Mouse (Mus musculus) CH12.LX (cell line): ENCODE results near the gene Nipal4. TPM values are rescaled to one million over a fixed set of nuclear protein-coding genes. Genes with fewer than 3 reads are reported as not detected.

Source experiments
- DNase-seq: peaks from one replicate; pipeline ENCODE4 v3.0.0-alpha.2; 2013; ENCODE audit errors: extremely low read depth
- H3K27ac ChIP-seq: 2 replicates; pipeline ENCODE4 v1.5.1; 2012; ENCODE audit warnings: low read depth, mild to moderate bottlenecking, control low read depth, moderate library complexity; ENCODE audit not compliant: insufficient read depth
- H3K27me3 ChIP-seq: replicated peaks from 2 replicates; pipeline ENCODE3; 2012; ENCODE audit warnings: inconsistent platforms
- H3K36me3 ChIP-seq, 2 experiments: replicated peaks in 1 of 2; 2 replicates each; pipeline versions ENCODE3 to v1.6.1; 2012; ENCODE audit warnings: inconsistent platforms in 1 of 2, low read length in 1 of 2, mild to moderate bottlenecking in 1 of 2, mixed read lengths in 1 of 2, moderate library complexity in 1 of 2; ENCODE audit not compliant: control insufficient read depth in 1 of 2, insufficient read depth in 1 of 2
- H3K4me1 ChIP-seq, 2 experiments: 2 replicates each; pipeline ENCODE4 v1.6.1; 2012; ENCODE audit warnings: inconsistent platforms in 1 of 2, moderate library complexity in 1 of 2; ENCODE audit not compliant: insufficient read depth in 2 of 2, control insufficient read depth in 1 of 2
- H3K4me2 ChIP-seq: 2 replicates; pipeline ENCODE4 v1.6.1; 2012; ENCODE audit warnings: low read depth, mild to moderate bottlenecking, control low read depth; ENCODE audit not compliant: poor library complexity, insufficient read depth, severe bottlenecking
- H3K4me3 ChIP-seq, 3 experiments: fragments of 150-350 bp in 1 of 3; sonication (generic) in 1 of 3; replicated peaks in 1 of 3; 2 replicates each; pipeline versions ENCODE3 to v1.5.1; 2011 to 2012; ENCODE audit warnings: low read depth in 2 of 3, low read length in 2 of 3, mild to moderate bottlenecking in 2 of 3, moderate library complexity in 2 of 3, control low read depth in 1 of 3, improper control_type of control experiment in 1 of 3, inconsistent platforms in 1 of 3, mixed read lengths in 1 of 3; ENCODE audit not compliant: poor library complexity in 1 of 3
- H3K79me2 ChIP-seq: replicated peaks from 2 replicates; pipeline ENCODE4 v1.6.1; 2012; ENCODE audit warnings: mild to moderate bottlenecking, moderate library complexity; ENCODE audit not compliant: control insufficient read depth, poor library complexity, insufficient read depth, severe bottlenecking; ENCODE audit errors: extremely low read depth
- H3K9ac ChIP-seq: 2 replicates; pipeline ENCODE4 v1.6.1; 2012; ENCODE audit warnings: low read depth, mild to moderate bottlenecking, control low read depth, moderate library complexity; ENCODE audit not compliant: insufficient read depth
- H3K9me3 ChIP-seq: replicated peaks from 2 replicates; pipeline ENCODE3; 2012; ENCODE audit warnings: low read length, inconsistent platforms, mixed read lengths
- E2F4 ChIP-seq: IDR thresholded peaks from 2 replicates; pipeline ENCODE4 v1.6.1; 2011; ENCODE audit warnings: low read depth, low read length, improper control_type of control experiment; ENCODE audit not compliant: insufficient replicate concordance
- ELF1 ChIP-seq: IDR thresholded peaks from 2 replicates; pipeline ENCODE4 v1.6.1; 2014; ENCODE audit warnings: low read depth, mild to moderate bottlenecking, inconsistent platforms, low read length, improper control_type of control experiment
- EP300 ChIP-seq: IDR thresholded peaks from 2 replicates; pipeline ENCODE4 v1.6.1; 2011; ENCODE audit warnings: low read length, improper control_type of control experiment
- ETS1 ChIP-seq: conservative IDR thresholded peaks from 2 replicates; pipeline ENCODE4 v1.6.1; 2012; ENCODE audit warnings: low read depth, mild to moderate bottlenecking, inconsistent platforms, low read length, improper control_type of control experiment, moderate library complexity
- HCFC1 ChIP-seq: IDR thresholded peaks from 2 replicates; pipeline ENCODE4 v1.6.1; 2012; ENCODE audit warnings: low read depth, mild to moderate bottlenecking, inconsistent platforms, low read length, improper control_type of control experiment
- IRF4 ChIP-seq: IDR thresholded peaks from 2 replicates; pipeline ENCODE4 v1.6.1; 2014; ENCODE audit warnings: low read depth, mild to moderate bottlenecking, inconsistent platforms, low read length, improper control_type of control experiment
- JUND ChIP-seq: conservative IDR thresholded peaks from 2 replicates; pipeline ENCODE4 v1.6.1; 2011; ENCODE audit warnings: low read depth, low read length, improper control_type of control experiment
- MAFK ChIP-seq: IDR thresholded peaks from 2 replicates; pipeline ENCODE4 v1.6.1; 2011; ENCODE audit warnings: low read length, improper control_type of control experiment; ENCODE audit not compliant: insufficient replicate concordance
- MAX ChIP-seq: IDR thresholded peaks from 2 replicates; pipeline ENCODE4 v1.6.1; 2011; ENCODE audit warnings: low read length, improper control_type of control experiment
- MEF2A ChIP-seq: IDR thresholded peaks from 2 replicates; pipeline ENCODE4 v1.6.1; 2014; ENCODE audit warnings: low read depth, mild to moderate bottlenecking, inconsistent platforms, low read length, improper control_type of control experiment, borderline replicate concordance
- MYC ChIP-seq: IDR thresholded peaks from 2 replicates; pipeline ENCODE4 v1.6.1; 2011; ENCODE audit warnings: low read depth, mild to moderate bottlenecking, improper control_type of control experiment, low read length
- NELFE ChIP-seq: IDR thresholded peaks from 2 replicates; pipeline ENCODE4 v1.6.1; 2011; ENCODE audit warnings: low read depth, low read length, improper control_type of control experiment
- RCOR1 ChIP-seq: conservative IDR thresholded peaks from 2 replicates; pipeline ENCODE4 v1.6.1; 2012; ENCODE audit warnings: low read depth, mild to moderate bottlenecking, inconsistent platforms, low read length, improper control_type of control experiment
- UBTF ChIP-seq: IDR thresholded peaks from 2 replicates; pipeline ENCODE4 v1.6.1; 2012; ENCODE audit warnings: low read depth, mild to moderate bottlenecking, inconsistent platforms, low read length, improper control_type of control experiment, moderate library complexity
- USF1 ChIP-seq: IDR thresholded peaks from 2 replicates; pipeline ENCODE4 v1.6.1; 2014; ENCODE audit warnings: low read depth, mild to moderate bottlenecking, inconsistent platforms, low read length, improper control_type of control experiment
- ZC3H11A ChIP-seq: IDR thresholded peaks from 2 replicates; pipeline ENCODE4 v1.6.1; 2012; ENCODE audit warnings: low read depth, mild to moderate bottlenecking, inconsistent platforms, low read length, improper control_type of control experiment
- ZNF384 ChIP-seq: IDR thresholded peaks from 2 replicates; pipeline ENCODE4 v1.6.1; 2012; ENCODE audit warnings: low read depth, low read length, improper control_type of control experiment, inconsistent platforms
- dilution Hi-C: fragments of 300-500 bp; cut with MboI; formaldehyde crosslinking; loops from 2 replicates; pipeline ENCODE4 v1.14.3; 2020; ENCODE audit warnings: low sequenced_read_pairs; ENCODE audit not compliant: extremely low pct_unique_long_range_greater_than_20kb, extremely low pct_ligation_motif_present
- in situ Hi-C: fragments of 300-500 bp; cut with MboI; formaldehyde crosslinking; loops from 3 replicates; pipeline ENCODE4 v1.14.3; 2019; ENCODE audit warnings: low sequenced_read_pairs, low pct_ligation_motif_present, low pct_unique_long_range_greater_than_20kb, mixed read lengths
- polyA plus RNA-seq: library from polyadenylated mRNA; unstranded; fragments of >175 nt; gene quantifications from 2 replicates; pipeline ENCODE4 v1.2.1, GENCODE M21; 2012; ENCODE audit warnings: low read depth; ENCODE audit not compliant: insufficient read length
- total RNA-seq, 2 experiments: library from RNA; depleted of rRNA; stranded (reverse); fragments of 300-350 nt in 1 of 2; fragments of >200 nt in 1 of 2; gene quantifications; 2 replicates each; pipeline ENCODE4 v1.2.3; 2012 to 2014

Nipal4 gene
- total and polyA plus RNA-seq, 3 experiments: 0.08 TPM; not detected in 2

GRCm38 (mm10) chr11:46200664-46201063 is 34.4 kb upstream of the Nipal4 start:
- Histone ChIP-seq H3K79me2 (no peaks in the 10 kb centered on the region), H3K36me3 (peaks cover 90 to 97% of the 10 kb centered on the region in 2 experiments), H3K4me1 (no peaks in the 10 kb centered on the region), H3K9me3 (no peaks in the 10 kb centered on the region), H3K4me2 (no peak overlapping the region), H3K27ac (no peak overlapping the region), H3K4me3 (no peak overlapping the region), H3K27me3 (no peaks in the 10 kb centered on the region), H3K9ac (no peak overlapping the region)
- dilution Hi-C loops (no loop called here), in situ Hi-C loops (no loop called here)
- DNase-seq: no peak
- TF ChIP-seq ZC3H11A: no peak
- TF ChIP-seq EP300: no peak
- TF ChIP-seq E2F4: no peak
- no peak for TF ChIP-seq JUND
- no peak for TF ChIP-seq UBTF
- TF ChIP-seq NELFE: no peak
- TF ChIP-seq ZNF384: no peak
- no peak for TF ChIP-seq USF1
- no peak for TF ChIP-seq ELF1
- TF ChIP-seq ETS1: no peak

- Histone ChIP-seq H3K9me3 (no peaks in the 10 kb centered on the region), H3K4me3 (no peak overlapping the region), H3K79me2 (no peaks in the 10 kb centered on the region), H3K36me3 (peaks cover 51 to 67% of the 10 kb centered on the region in 2 experiments), H3K4me2 (no peak overlapping the region), H3K27ac (no peak overlapping the region), H3K9ac (no peak overlapping the region), H3K4me1 (no peaks in the 10 kb centered on the region), H3K27me3 (no peaks in the 10 kb centered on the region)
- in situ Hi-C loops (loop anchor here (10.0 kb wide), 1 partner anchor 159 kb away; no protein-coding TSS in a partner anchor), dilution Hi-C loops (no loop called here)
- DNase-seq: no peak
- no peak for TF ChIP-seq HCFC1
- no peak for TF ChIP-seq ETS1
- no peak for TF ChIP-seq MEF2A
- no peak for TF ChIP-seq ZNF384
- TF ChIP-seq IRF4: no peak
- TF ChIP-seq MYC: no peak
- no peak for TF ChIP-seq MAX
- no peak for TF ChIP-seq MAFK
- no peak for TF ChIP-seq RCOR1
Observed at GRCm38 (mm10) chr11:46194175-46194574, 27.9 kb upstream of the Nipal4 start.
